Mouse (Mus musculus) heart, embryonic 11.5 days (tissue): Measurements from ENCODE around the gene Ltb. TPM values are rescaled to one million over a fixed set of nuclear protein-coding genes. Genes with fewer than 3 reads are reported as not detected.

Experiments used
- ATAC-seq: fragments of 200-750 bp; cut with Nextera tagmentation; replicated peaks from 2 replicates; pipeline ENCODE4 v1.8.0; 2017; ENCODE audit warnings: moderate library complexity; ENCODE audit not compliant: insufficient number of reproducible peaks, low FRiP score, low TSS enrichment
- H3K27ac ChIP-seq: fragments of 300-500 bp; sonication (generic); 2 replicates; pipeline ENCODE4 v1.5.1; 2014; ENCODE audit warnings: mild to moderate bottlenecking, low read depth, low read length
- H3K27me3 ChIP-seq: fragments of 300-500 bp; sonication (generic); 2 replicates; pipeline ENCODE4 v1.6.1; 2014; ENCODE audit warnings: mild to moderate bottlenecking, low read length, mixed read lengths; ENCODE audit not compliant: control insufficient read depth, insufficient read depth
- H3K36me3 ChIP-seq: fragments of 300-500 bp; sonication (generic); 2 replicates; pipeline ENCODE4 v1.6.1; 2014; ENCODE audit warnings: mild to moderate bottlenecking, low read length, moderate library complexity, mixed read lengths; ENCODE audit not compliant: control insufficient read depth, insufficient read depth
- H3K4me1 ChIP-seq: fragments of 300-500 bp; sonication (generic); 2 replicates; pipeline ENCODE4 v1.6.1; 2014; ENCODE audit warnings: low read length; ENCODE audit not compliant: control insufficient read depth, insufficient read depth
- H3K4me2 ChIP-seq: fragments of 300-500 bp; sonication (generic); 2 replicates; pipeline ENCODE4 v1.6.1; 2014; ENCODE audit warnings: mild to moderate bottlenecking, moderate library complexity
- H3K4me3 ChIP-seq: fragments of 300-500 bp; sonication (generic); 2 replicates; pipeline ENCODE4 v1.5.1; 2014; ENCODE audit warnings: low read depth, low read length
- H3K9ac ChIP-seq: fragments of 300-500 bp; sonication (generic); 2 replicates; pipeline ENCODE4 v1.6.1; 2014; ENCODE audit warnings: mild to moderate bottlenecking, low read depth, low read length, moderate library complexity
- H3K9me3 ChIP-seq: fragments of 300-500 bp; sonication (generic); replicated peaks from 2 replicates; pipeline ENCODE4 v1.6.1; 2016; ENCODE audit warnings: low read length; ENCODE audit not compliant: control insufficient read depth
- WGBS: fragments of 180-500 bp; shearing (Covaris S2); extraction: QIAGEN DNeasy Blood & Tissue Kit; methylation state at CpG from one replicate; pipeline ENCODE4 v1.1.7; 2014; ENCODE audit not compliant: insufficient replicate concordance; 5-methylcytosine and 5-hydroxymethylcytosine counted together
- polyA plus RNA-seq: library from polyadenylated mRNA; unstranded; fragments of >200 nt; fragmentation: Nextera tagmentation; extraction: Ambion mirVana; gene quantifications from 2 replicates; pipeline ENCODE4 v1.2.1, GENCODE M21; 2014

Gene Ltb
- polyA plus RNA-seq, 1 experiment from 2014 or later: 0.42 TPM

GRCm38 (mm10) chr17:35194844-35195630 is 798 bp downstream of the Ltb start:
- Histone ChIP-seq H3K9me3 (no peaks in the 10 kb centered on the region), H3K27me3 (peaks cover 44% of the 10 kb centered on the region), H3K4me3 (peak overlapping the region; percentile 49), H3K36me3 (no peaks in the 10 kb centered on the region), H3K4me1 (peaks cover 9% of the 10 kb centered on the region; the same call in 1 of the 2 replicates), H3K4me2 (peak overlapping the region; percentile 85), H3K27ac (no peak overlapping the region), H3K9ac (peak overlapping the region; percentile 63; the same call in 1 of the 2 replicates)
- 34% methylated on average over 19 of the region's 19 CpGs for WGBS
- no peak for ATAC-seq

- ATAC-seq: peak; percentile 66; the same call in 1 of the 2 replicates
- Histone ChIP-seq H3K9ac (peak overlapping the region; percentile 63; the same call in 1 of the 2 replicates), H3K4me2 (peak overlapping the region; percentile 85), H3K4me1 (peaks cover 9% of the 10 kb centered on the region; the same call in 1 of the 2 replicates), H3K4me3 (peak overlapping the region; percentile 49), H3K9me3 (no peaks in the 10 kb centered on the region), H3K27me3 (peaks cover 50% of the 10 kb centered on the region), H3K36me3 (no peaks in the 10 kb centered on the region), H3K27ac (no peak overlapping the region)
- WGBS: 2% methylated on average over 66 of the region's 66 CpGs
Observed at GRCm38 (mm10) chr17:35195631-35196320, 1.5 kb downstream of the Ltb start.

- H3K36me3 ChIP-seq: no peaks in the 10 kb centered on the region
- no peak for ATAC-seq
- 29% methylated on average over 9 of the region's 9 CpGs for WGBS
- H3K27me3 ChIP-seq: peaks cover 55% of the 10 kb centered on the region
- H3K9ac ChIP-seq: no peak overlapping the region
- peaks cover 9% of the 10 kb centered on the region; the same call in 1 of the 2 replicates for H3K4me1 ChIP-seq
- H3K4me2 ChIP-seq: peak overlapping the region; percentile 85
- H3K27ac ChIP-seq: no peak overlapping the region
- H3K4me3 ChIP-seq: peak overlapping the region; percentile 49
- no peaks in the 10 kb centered on the region for H3K9me3 ChIP-seq
Observed at GRCm38 (mm10) chr17:35196321-35196641, 2.0 kb downstream of the Ltb start.

- WGBS: 18% methylated on average over 5 of the region's 6 CpGs
Observed at GRCm38 (mm10) chr17:35197126-35197525, 2.9 kb downstream of the Ltb start.

GRCm38 (mm10) chr17:35198029-35198428 is 3.8 kb downstream of the Ltb start:
- peaks cover 70% of the 10 kb centered on the region for H3K27me3 ChIP-seq

More at GRCm38 (mm10) chr17:35197126-35197525, 2.9 kb downstream of the Ltb start:
- no peak for ATAC-seq
- Histone ChIP-seq H3K4me2 (no peak overlapping the region), H3K4me1 (peaks cover 9% of the 10 kb centered on the region; the same call in 1 of the 2 replicates), H3K27ac (no peak overlapping the region), H3K4me3 (no peak overlapping the region), H3K27me3 (peaks cover 63% of the 10 kb centered on the region), H3K36me3 (no peaks in the 10 kb centered on the region), H3K9me3 (no peaks in the 10 kb centered on the region), H3K9ac (no peak overlapping the region)

GRCm38 (mm10) chr17:35198946-35199345 is 4.7 kb downstream of the Ltb start:
- ATAC-seq: no peak
- Histone ChIP-seq H3K4me3 (no peak overlapping the region), H3K4me2 (no peak overlapping the region), H3K4me1 (peaks cover 9% of the 10 kb centered on the region; the same call in 1 of the 2 replicates), H3K27ac (no peak overlapping the region), H3K27me3 (peaks cover 77% of the 10 kb centered on the region), H3K9ac (no peak overlapping the region), H3K9me3 (no peaks in the 10 kb centered on the region), H3K36me3 (no peaks in the 10 kb centered on the region)
- WGBS: 30% methylated on average over 8 of the region's 8 CpGs

More at GRCm38 (mm10) chr17:35198029-35198428, 3.8 kb downstream of the Ltb start:
- Histone ChIP-seq H3K9me3 (no peaks in the 10 kb centered on the region), H3K36me3 (no peaks in the 10 kb centered on the region), H3K9ac (no peak overlapping the region), H3K4me3 (no peak overlapping the region), H3K4me1 (peaks cover 9% of the 10 kb centered on the region; the same call in 1 of the 2 replicates), H3K4me2 (no peak overlapping the region), H3K27ac (no peak overlapping the region)
- 53% methylated on average over 7 of the region's 7 CpGs for WGBS
- no peak for ATAC-seq

- no peak for ATAC-seq
- no peak overlapping the region for H3K4me2 ChIP-seq
- peaks cover 76% of the 10 kb centered on the region for H3K27me3 ChIP-seq
- no peak overlapping the region for H3K9ac ChIP-seq
- no peak overlapping the region for H3K4me3 ChIP-seq
- no peaks in the 10 kb centered on the region for H3K36me3 ChIP-seq
- H3K9me3 ChIP-seq: no peaks in the 10 kb centered on the region
- peaks cover 8% of the 10 kb centered on the region; the same call in 1 of the 2 replicates for H3K4me1 ChIP-seq
- WGBS: 76% methylated on average over 9 of the region's 11 CpGs
- H3K27ac ChIP-seq: no peak overlapping the region
Observed at GRCm38 (mm10) chr17:35200398-35200797, 6.2 kb downstream of the Ltb start.

- Histone ChIP-seq H3K27ac (no peak overlapping the region), H3K9ac (no peak overlapping the region), H3K4me3 (no peak overlapping the region), H3K4me1 (peaks cover 1% of the 10 kb centered on the region; the same call in 1 of the 2 replicates), H3K9me3 (no peaks in the 10 kb centered on the region), H3K27me3 (peaks cover 70% of the 10 kb centered on the region), H3K4me2 (no peak overlapping the region), H3K36me3 (no peaks in the 10 kb centered on the region)
- 50% methylated on average over 11 of the region's 11 CpGs for WGBS
- no peak for ATAC-seq
Observed at GRCm38 (mm10) chr17:35201128-35201527, 6.9 kb downstream of the Ltb start.
